Mouse (Mus musculus): Measurements from ENCODE around the gene Fads3.

Fads3 gene

GRCm38 (mm10) chr19:10019214-10019760, 22.1 kb upstream of the Fads3 start:
- in situ Hi-C loops (cut with MboI) = loop anchor here (25.0 kb wide), 1 partner anchor 168 kb away; the partner anchor contains the start of gene Fads1

GRCm38 (mm10) chr19:10021981-10022380, 19.4 kb upstream of the Fads3 start:
- in situ Hi-C loops (cut with MboI) = loop anchor here (25.0 kb wide), 1 partner anchor 165 kb away; the partner anchor contains the start of gene Fads1

GRCm38 (mm10) chr19:10022414-10023303, 18.7 kb upstream of the Fads3 start:
- in situ Hi-C loops (cut with MboI) = loop anchor here (25.0 kb wide), 1 partner anchor 165 kb away; the partner anchor contains the start of gene Fads1

GRCm38 (mm10) chr19:10023304-10023758, 18.0 kb upstream of the Fads3 start:
- in situ Hi-C loops (cut with MboI) = loop anchor here (25.0 kb wide), 1 partner anchor 164 kb away; the partner anchor contains the start of gene Fads1

- in situ Hi-C loops (cut with MboI) = no loop called here
Observed at GRCm38 (mm10) chr19:10025169-10025875, 16.0 kb upstream of the Fads3 start.

- in situ Hi-C loops (cut with MboI) = loop anchor here (5.0 kb wide), 1 partner anchor 37 kb away; no protein-coding TSS in a partner anchor
Observed at GRCm38 (mm10) chr19:10029746-10030145, 11.6 kb upstream of the Fads3 start.

- in situ Hi-C loops (cut with MboI) = loop anchor here (5.0 kb wide), 1 partner anchor 41 kb away; no protein-coding TSS in a partner anchor
Observed at GRCm38 (mm10) chr19:10033211-10033973, 8.0 kb upstream of the Fads3 start.

GRCm38 (mm10) chr19:10034356-10034755, 7.0 kb upstream of the Fads3 start:
- in situ Hi-C loops (cut with MboI) = loop anchor here (5.0 kb wide), 1 partner anchor 42 kb away; no protein-coding TSS in a partner anchor

- in situ Hi-C loops (cut with MboI) = loop anchor here (5.0 kb wide), 1 partner anchor 43 kb away; no protein-coding TSS in a partner anchor
Observed at GRCm38 (mm10) chr19:10034785-10035447, 6.5 kb upstream of the Fads3 start.

GRCm38 (mm10) chr19:10037534-10037933, 3.8 kb upstream of the Fads3 start:
- in situ Hi-C loops (cut with MboI) = no loop called here

- in situ Hi-C loops (cut with MboI) = no loop called here
Observed at GRCm38 (mm10) chr19:10038364-10038763, 3.0 kb upstream of the Fads3 start.

- in situ Hi-C loops (cut with MboI) = no loop called here
Observed at GRCm38 (mm10) chr19:10038910-10039309, 2.5 kb upstream of the Fads3 start.

GRCm38 (mm10) chr19:10039615-10040014, 1.8 kb upstream of the Fads3 start:
- in situ Hi-C loops (cut with MboI) = no loop called here

- in situ Hi-C loops (cut with MboI) = no loop called here
Observed at GRCm38 (mm10) chr19:10040866-10041387, 442 bp upstream of the Fads3 start.

- in situ Hi-C loops (cut with MboI) = no loop called here
Observed at GRCm38 (mm10) chr19:10042232-10042631, 863 bp downstream of the Fads3 start.

- in situ Hi-C loops (cut with MboI) = no loop called here
Observed at GRCm38 (mm10) chr19:10042816-10043215, 1.4 kb downstream of the Fads3 start.

GRCm38 (mm10) chr19:10043643-10044042, 2.3 kb downstream of the Fads3 start:
- in situ Hi-C loops (cut with MboI) = no loop called here

GRCm38 (mm10) chr19:10045707-10046106, 4.3 kb downstream of the Fads3 start:
- in situ Hi-C loops (cut with MboI) = no loop called here

GRCm38 (mm10) chr19:10046346-10046745, 5.0 kb downstream of the Fads3 start:
- in situ Hi-C loops (cut with MboI) = no loop called here

- in situ Hi-C loops (cut with MboI) = no loop called here
Observed at GRCm38 (mm10) chr19:10046983-10047382, 5.6 kb downstream of the Fads3 start.

All from mature B cell (primary cell).